Mouse (Mus musculus) layer of hippocampus, postnatal 14 days (tissue): ENCODE results near the gene Ifi35. TPM values are rescaled to one million over a fixed set of nuclear protein-coding genes. Genes with fewer than 3 reads are reported as not detected.

Experiments used
- microRNA-seq, 2 experiments: library from miRNA; unstranded; fragments of <30 nt; microRNA quantifications; one replicate each; pipeline ENCODE4 v1.2.0; 2021
- total RNA-seq, 2 experiments: library from RNA; stranded (reverse); gene quantifications; 2 replicates each; pipeline ENCODE4 v1.2.3; 2021

The Ifi35 gene
- total RNA-seq, 2 experiments from 2014 or later, result 2.6 to 3.1 TPM

Small RNAs within 50 kb of the gene (microRNA-seq; reads per million reads assigned to microRNA genes)
- 0 to 1.8 reads per million in 2 experiments for gene Mir6929

Other genes starting within 250 kb of the Ifi35 start
- gene Ezh1, start 221.9 kb upstream of the Ifi35 start, total RNA-seq, result 10 to 100 TPM; 38.2 to 40.0 TPM
- gene Ramp2, start 202.4 kb upstream of the Ifi35 start, total RNA-seq, result 10 to 100 TPM; 74.0 to 75.7 TPM
- 10 to 100 TPM; 72.3 to 80.9 TPM for gene Vps25, start 194.7 kb upstream of the Ifi35 start, total RNA-seq
- gene Wnk4, start 187.8 kb upstream of the Ifi35 start, total RNA-seq, result 1 to 10 TPM; 6.9 to 9.4 TPM
- gene Cntd1, start 169.4 kb upstream of the Ifi35 start, total RNA-seq, result under 1 TPM; 0.33 to 0.46 TPM
- gene Coa3, start 169.3 kb upstream of the Ifi35 start, total RNA-seq, result 10 to 100 TPM; 82.2 to 93.7 TPM
- gene Becn1, start 146.1 kb upstream of the Ifi35 start, total RNA-seq, result 100 to 1,000 TPM; 182 to 185 TPM
- gene Psme3, start 132.2 kb upstream of the Ifi35 start, total RNA-seq, result 100 to 1,000 TPM; 103 to 114 TPM
- 1 to 10 TPM; 4.8 to 5.4 TPM for gene Aoc2, start 123.3 kb upstream of the Ifi35 start, total RNA-seq
- 1 to 10 TPM; 1.6 to 2.7 TPM for gene Aoc3, start 117.8 kb upstream of the Ifi35 start, total RNA-seq
- under 1 TPM in 1 of 2 experiments, not detected in 1; 0.14 TPM for gene G6pc, start 80.8 kb upstream of the Ifi35 start, total RNA-seq
- 10 to 100 TPM; 41.9 to 43.7 TPM for gene Aarsd1, start 30.8 kb upstream of the Ifi35 start, total RNA-seq
- 1 to 10 TPM; 4.8 to 5.7 TPM for gene Gm27029, start 23.6 kb upstream of the Ifi35 start, total RNA-seq
- 10 to 100 TPM; 29.7 to 30.1 TPM for gene Rundc1, start 23.3 kb upstream of the Ifi35 start, total RNA-seq
- gene Ptges3l, start 23.1 kb upstream of the Ifi35 start, total RNA-seq, result 1 to 10 TPM; 3.2 to 4.8 TPM
- gene Rpl27, start 6.1 kb upstream of the Ifi35 start, total RNA-seq, result 10 to 100 TPM; 45.9 to 49.9 TPM
- 100 to 1,000 TPM; 210 to 231 TPM for gene Rnd2, start 16.6 kb downstream of the Ifi35 start, total RNA-seq
- 10 to 100 TPM; 53.0 to 64.9 TPM for gene Vat1, start 17.8 kb downstream of the Ifi35 start, total RNA-seq
- gene Brca1, start 103.5 kb downstream of the Ifi35 start, total RNA-seq, result 1 to 10 TPM; 1.3 to 3.2 TPM
- 100 to 1,000 TPM; 122 to 177 TPM for gene Nbr1, start 103.7 kb downstream of the Ifi35 start, total RNA-seq
- 1 to 10 TPM; 2.0 to 4.1 TPM for gene Tmem106a, start 133.8 kb downstream of the Ifi35 start, total RNA-seq
- gene Gm11634, start 150.8 kb downstream of the Ifi35 start, total RNA-seq, result not detected
- 1 to 10 TPM; 4.7 to 6.3 TPM for gene Rdm1, start 178.8 kb downstream of the Ifi35 start, total RNA-seq
- 10 to 100 TPM; 12.6 to 14.2 TPM for gene Arl4d, start 217.1 kb downstream of the Ifi35 start, total RNA-seq